Mouse (Mus musculus) brown adipose tissue, adult 24 weeks (tissue): ENCODE measurements around the gene Timp3. TPM values are rescaled to one million over a fixed set of nuclear protein-coding genes. Genes with fewer than 3 reads are reported as not detected.

Source experiments
- H3K27ac ChIP-seq: fragments of 200-500 bp; replicated peaks from 2 replicates; pipeline ENCODE4 v1.5.1; 2012; ENCODE audit warnings: low read depth, mild to moderate bottlenecking, low read length
- H3K4me1 ChIP-seq: fragments of 200-500 bp; 2 replicates; pipeline ENCODE4 v1.6.1; 2012; ENCODE audit warnings: low read length, mixed read lengths; ENCODE audit not compliant: control insufficient read depth, insufficient read depth, insufficient read length
- H3K4me3 ChIP-seq: fragments of 200-500 bp; 2 replicates; pipeline ENCODE4 v1.5.1; 2012; ENCODE audit warnings: low read depth, mild to moderate bottlenecking, low read length, moderate library complexity; ENCODE audit not compliant: insufficient read depth
- polyA plus RNA-seq: library from polyadenylated mRNA; stranded (reverse); fragments of >200 nt; gene quantifications from 2 replicates; pipeline ENCODE4 v1.2.4, GENCODE M21; 2012; ENCODE audit not compliant: missing spikeins, insufficient read depth, insufficient read length

The Timp3 gene
- polyA plus RNA-seq, 1 experiment: 63.4 TPM

DNA sequence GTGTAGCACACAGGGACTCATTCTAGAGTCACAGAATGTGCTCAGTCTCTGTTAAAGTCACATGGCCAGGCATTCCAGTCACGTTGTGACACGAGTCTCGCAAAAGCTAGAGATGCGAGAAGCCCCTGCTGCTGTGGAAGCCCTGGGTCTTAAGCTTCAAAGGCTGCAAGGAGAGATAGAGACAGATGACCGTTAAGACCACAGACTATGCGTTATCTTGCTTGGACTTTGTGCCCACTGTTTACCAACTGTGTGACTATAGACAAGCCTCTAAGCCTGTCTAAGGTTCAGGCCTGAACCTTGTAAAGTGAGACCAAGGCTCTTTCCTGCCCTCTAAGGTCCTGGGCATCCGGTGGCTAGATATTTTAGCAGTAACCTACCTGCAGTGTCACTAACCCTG, 42.5 kb downstream of the Timp3 start:
- Histone ChIP-seq H3K4me1 (peaks cover 55% of the 10 kb centered on the region), H3K27ac (peak overlapping the region; percentile 92), H3K4me3 (no peak overlapping the region)

DNA sequence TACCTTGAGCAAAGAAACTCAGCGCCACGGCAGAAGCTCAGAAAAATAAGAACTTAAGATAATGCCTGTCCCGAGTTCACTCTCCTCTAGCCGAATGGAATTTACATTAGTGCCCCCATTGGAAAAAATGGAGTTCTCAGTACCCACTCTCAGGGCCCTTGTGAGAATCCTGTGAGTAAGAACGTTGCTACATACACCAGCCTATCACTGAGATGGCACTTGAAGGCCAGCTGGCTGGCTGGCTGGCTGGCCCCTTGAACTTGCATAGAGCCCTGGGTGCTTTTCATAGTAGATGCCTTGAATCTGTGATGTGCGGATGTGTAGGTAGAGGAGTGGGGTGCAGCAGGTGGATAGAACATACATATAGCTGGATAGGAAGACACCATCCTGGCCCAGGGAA, 43.2 kb downstream of the Timp3 start:
- H3K4me3 ChIP-seq: no peak overlapping the region
- peak overlapping the region; percentile 92; the same call in 1 of the 2 replicates for H3K27ac ChIP-seq
- peaks cover 50% of the 10 kb centered on the region for H3K4me1 ChIP-seq

DNA sequence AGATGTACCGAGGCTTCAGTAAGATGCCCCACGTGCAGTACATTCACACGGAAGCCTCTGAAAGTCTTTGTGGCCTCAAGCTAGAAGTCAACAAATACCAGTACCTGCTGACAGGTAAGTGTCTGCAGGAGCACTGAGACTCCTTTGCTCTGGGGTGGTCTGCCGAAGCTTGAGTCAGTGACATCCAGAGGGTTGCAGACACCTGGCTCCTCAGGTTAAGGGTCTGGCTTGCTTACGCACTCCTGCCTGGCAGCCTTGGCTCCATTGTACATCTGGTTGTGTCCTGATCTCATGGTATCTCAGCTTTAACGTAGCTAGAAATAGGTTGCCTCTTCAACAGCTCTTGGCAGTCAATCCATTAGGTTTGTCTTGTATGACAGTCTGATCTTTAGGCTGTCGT, 43.8 kb downstream of the Timp3 start:
- H3K27ac ChIP-seq: no peak overlapping the region
- H3K4me3 ChIP-seq: no peak overlapping the region
- peaks cover 45% of the 10 kb centered on the region for H3K4me1 ChIP-seq

DNA sequence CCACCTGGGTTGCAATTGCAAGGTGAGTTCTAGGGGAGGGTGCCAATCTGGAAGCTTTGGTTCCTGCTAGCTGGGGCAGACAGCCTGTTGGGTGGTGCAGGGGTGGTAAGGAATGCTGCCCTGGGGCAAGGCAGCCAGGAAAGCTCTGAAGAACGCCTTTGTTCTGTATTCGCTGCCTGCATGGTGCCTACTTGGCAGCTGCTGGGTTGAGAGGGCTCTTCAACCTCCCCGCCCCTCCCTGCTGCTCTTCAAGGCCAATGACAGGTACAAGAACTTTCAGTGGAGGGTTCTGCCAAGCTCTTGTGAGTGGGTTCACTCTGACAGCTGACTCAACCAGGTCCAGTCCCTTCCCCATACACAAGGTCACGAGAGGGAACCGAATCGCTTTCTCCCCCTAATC, 44.5 kb downstream of the Timp3 start:
- Histone ChIP-seq H3K4me3 (no peak overlapping the region), H3K4me1 (peaks cover 40% of the 10 kb centered on the region), H3K27ac (no peak overlapping the region)

DNA sequence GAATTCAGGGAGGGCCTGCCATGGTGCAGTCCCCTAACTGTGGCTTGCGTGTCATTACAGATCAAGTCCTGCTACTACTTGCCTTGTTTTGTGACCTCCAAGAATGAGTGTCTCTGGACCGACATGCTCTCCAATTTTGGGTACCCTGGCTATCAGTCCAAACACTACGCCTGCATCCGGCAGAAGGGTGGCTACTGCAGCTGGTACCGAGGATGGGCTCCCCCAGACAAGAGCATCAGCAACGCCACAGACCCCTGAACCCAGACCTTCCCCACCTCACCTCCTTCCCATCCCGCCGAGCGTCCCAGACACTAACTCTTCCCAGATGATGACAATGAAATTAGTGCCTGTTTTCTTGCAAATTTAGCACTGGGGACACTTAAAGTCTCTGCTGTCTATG, 45.5 kb downstream of the Timp3 start:
- Histone ChIP-seq H3K27ac (no peak overlapping the region), H3K4me3 (no peak overlapping the region), H3K4me1 (peaks cover 33% of the 10 kb centered on the region)

DNA sequence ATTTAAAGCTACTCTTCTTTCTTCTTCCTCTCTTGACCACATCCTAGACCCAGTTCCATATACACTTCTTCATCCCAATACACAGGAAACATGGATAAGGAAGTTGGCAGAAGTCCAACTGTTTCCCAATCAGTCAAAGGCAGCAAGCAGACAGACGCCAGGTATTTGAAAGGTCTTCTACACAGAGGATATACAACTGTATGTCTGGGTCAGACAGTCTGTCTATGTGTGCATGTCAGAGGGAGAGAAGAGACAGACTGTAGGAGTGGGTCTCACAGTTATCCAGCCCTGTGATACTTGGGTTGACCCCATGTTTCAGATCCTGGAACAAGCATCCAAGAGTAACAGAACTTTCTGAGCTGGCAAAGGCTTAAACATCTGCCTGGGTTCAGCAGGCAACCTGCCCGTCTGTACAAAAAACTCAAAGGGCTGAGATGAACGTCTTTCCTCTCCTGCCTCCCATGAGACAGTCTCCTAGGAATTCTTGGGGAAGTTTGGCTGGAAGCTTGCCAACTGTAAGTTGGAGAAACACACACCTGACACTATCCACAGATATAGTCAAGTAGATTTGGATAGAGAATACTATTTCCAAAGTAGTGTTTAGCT, 46.2 kb downstream of the Timp3 start:
- Histone ChIP-seq H3K27ac (peak overlapping the region; percentile 62), H3K4me3 (no peak overlapping the region), H3K4me1 (peaks cover 27% of the 10 kb centered on the region)

DNA sequence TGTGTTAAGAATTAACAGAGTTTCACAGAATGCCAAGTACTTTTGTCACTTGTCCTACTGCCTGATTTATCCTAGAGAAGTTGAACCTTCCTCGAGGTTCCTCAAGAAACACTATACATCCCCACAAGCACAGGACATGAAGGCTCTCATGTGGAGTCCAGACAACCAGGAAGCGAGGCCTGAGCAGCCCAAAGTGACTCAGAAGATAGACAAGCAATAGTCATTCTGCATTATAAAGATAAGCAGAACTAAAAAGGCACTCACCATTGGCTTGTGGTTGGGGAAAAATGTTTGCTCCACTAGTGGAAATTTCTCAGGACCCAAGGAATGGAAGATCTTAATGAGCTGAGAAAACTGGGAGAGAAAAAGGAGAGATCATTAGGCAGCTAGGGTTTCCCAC, 51.1 kb downstream of the Timp3 start:
- Histone ChIP-seq H3K4me1 (no peaks in the 10 kb centered on the region), H3K4me3 (no peak overlapping the region), H3K27ac (no peak overlapping the region)

DNA sequence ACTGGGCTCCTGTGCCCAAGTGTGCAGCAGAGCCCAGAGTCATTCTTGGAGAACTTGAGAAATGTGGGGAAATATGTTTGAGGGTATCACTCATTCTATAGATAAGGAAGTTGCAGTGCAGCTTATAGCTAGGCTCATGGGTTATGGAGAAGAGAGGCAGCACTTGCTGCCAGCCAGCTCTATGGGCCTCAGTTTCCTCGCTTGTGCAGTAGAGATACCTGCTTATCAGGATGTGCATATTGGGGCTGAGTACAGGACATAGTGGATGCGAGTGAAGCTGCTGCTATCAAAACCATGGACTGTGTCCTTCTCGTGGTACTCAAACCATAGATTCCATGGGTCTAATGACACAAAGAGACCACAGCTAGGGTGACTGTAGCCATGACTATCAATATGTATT, 52.3 kb downstream of the Timp3 start:
- no peaks in the 10 kb centered on the region for H3K4me1 ChIP-seq
- H3K27ac ChIP-seq: no peak overlapping the region
- H3K4me3 ChIP-seq: no peak overlapping the region

DNA sequence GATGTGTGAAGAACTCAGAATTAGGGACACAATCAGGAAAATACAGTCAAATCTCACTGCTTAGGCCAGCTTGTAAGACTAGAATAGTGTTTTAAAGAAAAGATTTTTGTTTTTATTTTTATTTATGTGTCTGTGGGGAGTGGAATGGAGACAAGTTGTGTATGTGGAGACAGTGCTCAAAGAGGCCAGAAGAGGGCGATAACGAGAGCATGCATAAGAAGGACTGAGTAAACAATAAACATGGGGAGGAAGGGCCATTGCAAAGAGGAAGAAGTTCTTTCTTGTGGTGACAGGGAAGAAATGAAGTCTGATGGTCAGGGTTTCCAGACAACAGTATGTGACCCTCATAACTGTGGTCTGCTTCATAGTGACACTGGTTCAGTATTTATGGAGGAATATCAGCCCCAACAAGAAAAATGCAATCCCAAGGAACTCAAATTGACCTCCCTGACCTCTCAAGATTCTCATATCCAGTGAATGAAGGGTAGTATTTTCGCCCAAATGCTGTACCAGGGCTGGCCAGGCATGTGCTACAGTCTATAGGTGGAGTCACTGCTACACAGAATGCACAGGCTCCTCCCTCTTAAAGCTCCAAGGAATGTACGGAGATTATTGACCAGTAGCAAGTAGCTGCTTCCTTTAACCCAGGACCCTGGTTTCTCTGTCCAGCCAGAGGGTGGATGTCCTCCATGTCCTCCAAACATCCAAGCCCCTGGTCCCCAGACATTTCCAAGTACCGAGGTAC, 56.8 kb downstream of the Timp3 start:
- H3K27ac ChIP-seq: no peak overlapping the region
- H3K4me1 ChIP-seq: peaks cover 11% of the 10 kb centered on the region; the same call in 1 of the 2 replicates
- no peak overlapping the region for H3K4me3 ChIP-seq

DNA sequence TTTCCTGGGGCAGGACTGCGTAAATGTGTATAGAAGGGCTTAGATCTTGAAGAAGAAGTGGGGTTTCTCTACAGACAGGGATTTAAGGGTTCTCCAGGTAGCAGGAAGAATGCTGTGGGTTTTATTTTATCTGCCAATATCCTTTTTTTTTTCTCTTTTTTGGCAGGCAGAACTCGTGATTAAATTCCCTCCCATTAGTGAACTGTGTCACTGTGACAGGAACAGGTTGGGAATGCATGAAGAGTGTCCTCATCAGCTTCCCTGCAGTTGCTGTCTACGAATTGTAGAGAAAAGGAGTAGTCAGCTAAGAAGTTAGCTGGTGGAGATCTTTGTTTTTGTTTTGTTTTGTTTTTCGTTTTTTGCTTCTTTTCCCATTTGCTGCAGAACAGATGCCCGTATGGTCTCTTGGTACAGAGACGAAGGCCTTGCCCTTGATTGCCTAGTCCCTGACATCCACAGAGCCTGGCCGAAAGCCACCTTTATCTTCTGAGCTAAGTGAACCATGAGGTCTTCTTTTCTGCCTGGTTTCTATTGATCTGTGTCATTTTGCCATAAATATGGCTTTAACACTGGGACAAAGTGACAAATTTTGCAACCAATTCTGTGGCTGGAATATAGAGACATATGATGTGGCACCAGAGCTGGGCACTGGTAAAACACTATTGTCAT, 58.3 kb downstream of the Timp3 start:
- no peak overlapping the region for H3K27ac ChIP-seq
- H3K4me1 ChIP-seq: peaks cover 11% of the 10 kb centered on the region; the same call in 1 of the 2 replicates
- no peak overlapping the region for H3K4me3 ChIP-seq

DNA sequence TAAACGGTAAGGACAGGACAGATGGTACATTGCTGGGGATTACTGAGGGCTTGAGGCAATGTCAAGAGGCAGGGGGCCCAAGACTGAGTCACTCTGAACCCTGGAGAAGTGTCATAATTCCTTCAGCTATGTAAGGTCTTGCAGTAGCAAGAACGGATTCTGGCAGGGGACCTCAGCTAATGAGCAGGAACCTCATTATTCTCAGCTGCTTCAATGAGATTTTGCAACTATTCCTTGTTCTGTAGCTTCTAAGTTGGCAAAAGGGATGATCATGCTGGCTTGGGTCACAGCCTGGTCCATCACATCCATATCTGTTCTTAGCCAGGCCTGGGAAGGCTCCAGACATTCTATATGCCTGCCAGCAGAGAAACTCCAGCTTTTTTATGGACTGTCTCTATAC, 59.0 kb downstream of the Timp3 start:
- Histone ChIP-seq H3K4me3 (no peak overlapping the region), H3K4me1 (peaks cover 11% of the 10 kb centered on the region; the same call in 1 of the 2 replicates), H3K27ac (no peak overlapping the region)

DNA sequence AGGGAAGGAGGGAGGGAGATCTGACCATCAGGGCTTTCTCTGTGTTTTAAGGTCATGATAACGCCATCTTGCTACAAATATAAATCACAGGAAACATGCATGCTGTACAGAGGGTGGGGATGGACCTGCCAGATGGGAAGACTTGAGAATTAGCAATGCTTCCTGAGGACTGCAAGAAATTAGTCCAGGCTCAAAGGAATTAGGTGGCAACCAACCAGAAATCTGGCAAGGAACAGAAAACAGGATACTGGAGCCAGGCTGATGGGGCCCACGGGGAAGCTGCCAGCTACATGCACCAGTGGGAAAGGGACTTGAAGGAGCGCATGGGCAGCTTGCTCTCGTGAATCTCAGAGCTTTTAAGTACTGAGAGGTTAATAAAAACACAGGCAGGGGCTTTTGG, 59.5 kb downstream of the Timp3 start:
- Histone ChIP-seq H3K27ac (no peak overlapping the region), H3K4me3 (no peak overlapping the region), H3K4me1 (peaks cover 11% of the 10 kb centered on the region; the same call in 1 of the 2 replicates)

DNA sequence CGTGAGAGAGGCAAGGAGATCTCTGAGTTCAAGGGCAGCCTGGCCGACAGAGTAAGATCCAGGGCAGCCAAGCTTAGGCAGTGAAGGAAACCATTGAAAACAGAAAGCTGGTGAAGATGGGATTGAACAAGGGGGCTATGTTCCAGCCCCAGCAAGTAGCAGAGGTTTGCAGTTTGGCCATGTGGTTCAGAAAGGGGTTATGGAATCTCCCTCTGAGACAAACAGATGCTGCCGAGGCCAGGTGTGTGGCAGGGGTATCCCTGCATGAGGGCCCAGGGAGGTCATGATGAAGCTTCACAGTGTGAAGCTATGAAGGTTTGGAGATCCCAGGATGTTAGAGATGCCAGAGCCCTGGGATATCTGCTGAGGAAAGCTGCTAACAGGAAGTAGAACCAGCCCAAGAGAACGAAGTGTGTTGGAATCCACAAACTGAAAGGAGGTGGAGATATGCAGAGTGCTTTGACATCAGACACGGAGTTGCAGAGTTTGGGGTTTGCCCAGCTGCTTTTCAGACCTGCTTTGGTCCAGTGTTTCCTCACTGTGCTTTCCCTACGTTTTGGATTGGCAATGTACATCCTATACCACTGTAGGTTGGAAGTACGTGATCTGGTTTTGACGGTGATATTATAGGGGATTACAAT, 63.6 kb downstream of the Timp3 start:
- Histone ChIP-seq H3K4me1 (peaks cover 11% of the 10 kb centered on the region; the same call in 1 of the 2 replicates), H3K27ac (no peak overlapping the region), H3K4me3 (no peak overlapping the region)

DNA sequence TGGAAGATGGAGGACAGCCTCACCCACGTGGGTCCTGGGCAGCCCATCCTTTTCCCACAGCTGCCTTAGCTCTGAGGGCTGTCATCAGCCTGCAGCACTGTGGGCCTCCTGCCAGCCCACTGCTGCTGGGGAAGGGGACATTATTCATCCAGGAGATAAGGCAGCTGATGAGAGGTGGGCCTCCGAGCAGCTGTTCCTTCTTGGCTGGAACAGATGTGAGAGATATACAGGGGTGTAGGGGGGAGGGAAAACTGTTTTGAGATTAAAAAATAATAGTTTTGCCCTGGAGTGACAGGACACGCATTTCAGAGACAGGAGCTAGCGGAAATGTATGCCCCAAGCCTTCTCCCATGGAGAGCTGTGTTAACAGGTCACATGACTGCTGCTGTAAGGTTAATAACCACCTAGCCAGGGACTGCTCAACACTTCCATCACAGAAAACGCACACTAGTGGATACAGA, 65.5 kb downstream of the Timp3 start:
- no peak overlapping the region for H3K27ac ChIP-seq
- H3K4me1 ChIP-seq: no peaks in the 10 kb centered on the region

DNA sequence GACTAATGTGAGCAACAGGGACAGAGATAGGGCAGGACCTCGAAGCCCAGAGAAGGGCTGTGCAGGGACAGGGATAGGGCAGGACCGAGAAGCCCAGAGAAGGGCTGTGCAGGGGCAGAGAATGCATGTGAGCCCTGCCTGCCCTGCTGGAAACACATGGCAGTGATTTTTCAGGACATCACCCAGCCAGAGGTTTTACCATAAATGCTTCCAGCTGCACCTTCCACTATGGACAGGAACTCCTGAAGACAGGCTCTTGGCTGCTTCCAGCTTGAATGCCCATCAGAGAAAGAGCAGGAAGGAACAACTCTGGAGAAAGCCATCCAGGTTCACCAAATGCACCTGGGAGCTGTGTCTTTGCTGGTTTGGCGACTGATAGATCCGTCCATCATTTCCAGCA, 67.2 kb downstream of the Timp3 start:
- Histone ChIP-seq H3K27ac (no peak overlapping the region), H3K4me1 (no peaks in the 10 kb centered on the region)

More for the DNA sequence above, 65.5 kb downstream of the Timp3 start:
- H3K4me3 ChIP-seq: no peak overlapping the region

More for the DNA sequence above, 67.2 kb downstream of the Timp3 start:
- no peak overlapping the region for H3K4me3 ChIP-seq
